ENCODE assay signal across 12 mouse cellular contexts in the genomic region with DNA sequence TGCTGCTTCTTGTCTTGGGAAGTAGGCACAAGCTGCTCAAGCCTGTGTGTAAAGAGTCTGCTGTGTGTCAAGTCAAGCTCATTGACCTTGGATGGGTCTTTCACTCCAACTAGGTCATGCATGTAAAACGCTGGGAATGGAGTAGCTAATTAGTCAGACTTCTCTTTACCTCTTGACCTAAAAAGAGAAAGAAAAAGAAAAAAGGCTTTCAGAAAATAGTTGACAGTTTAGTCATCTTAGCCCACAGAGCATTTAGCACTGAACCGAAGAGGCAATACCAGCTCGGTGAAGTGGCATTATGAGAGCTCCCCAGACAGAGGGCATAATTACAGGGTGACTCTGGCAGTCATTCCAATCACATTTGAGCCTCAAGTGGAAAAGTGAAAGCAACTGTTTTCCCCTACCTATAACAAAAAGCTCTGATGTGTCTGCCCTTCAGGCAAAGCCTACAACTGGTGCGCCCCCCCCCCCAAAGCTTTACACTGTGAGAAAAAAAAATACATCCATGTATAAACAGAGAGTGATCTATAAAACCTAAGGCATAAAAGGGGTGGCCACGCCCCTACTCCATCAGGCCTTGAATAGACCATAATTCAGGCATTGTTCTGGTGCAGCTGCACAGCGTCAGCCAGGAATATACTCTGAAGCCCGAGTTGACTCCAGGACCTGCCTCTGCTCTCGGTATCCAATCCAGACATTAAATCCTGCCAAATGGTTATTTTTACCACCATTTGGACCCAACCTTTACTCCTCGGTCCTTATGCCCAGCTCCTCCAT. TPM values are rescaled to one million over a fixed set of nuclear protein-coding genes. Genes with fewer than 3 reads are reported as not detected.
DNase-seq lines count a peak whose midpoint lies in the region; ATAC-seq and TF ChIP-seq lines count a peak whose summit lies in the region.
"Had no signal": no experiment of that assay in that cellular context is flagged by ENCODE, and none has a peak within 500 bp of the region (broad histone marks: within the 10 kb centered on the region; RNA-seq: fewer than 3 reads in every experiment).

No protein-coding gene starts in this region.

- peaks cover 18% of the 10 kb centered on the region for H3K4me1 ChIP-seq in intestine, embryonic 14.5 days (replicated peaks; ENCODE audit: control insufficient read depth, insufficient read depth, low read length)
- H3K4me1 ChIP-seq in intestine, postnatal 0 days (replicated peaks; ENCODE audit: control insufficient read depth, insufficient read depth, low read length): peaks cover 6% of the 10 kb centered on the region; the same call in 1 of the 2 replicates
- peaks cover 13% of the 10 kb centered on the region for H3K4me1 ChIP-seq in embryonic facial prominence, embryonic 14.5 days (ENCODE audit: control insufficient read depth, insufficient read depth, low read length)
- H3K4me1 ChIP-seq in intestine, embryonic 16.5 days (ENCODE audit: control insufficient read depth, insufficient read depth, low read length): peaks cover 11% of the 10 kb centered on the region

- no peak overlapping the region for H3K4me2 ChIP-seq in intestine, embryonic 14.5 days (ENCODE audit: low read length)
- no peak overlapping the region for H3K4me2 ChIP-seq in intestine, postnatal 0 days (replicated peaks; ENCODE audit: low read depth)
- H3K4me2 ChIP-seq in embryonic facial prominence, embryonic 14.5 days (ENCODE audit: low read depth, low read length): no peak overlapping the region
- no peak overlapping the region for H3K4me2 ChIP-seq in intestine, embryonic 16.5 days (ENCODE audit: low read depth, low read length)

- H3K36me3 ChIP-seq in intestine, embryonic 14.5 days (ENCODE audit: control insufficient read depth, insufficient read depth, low read length): no peaks in the 10 kb centered on the region
- H3K36me3 ChIP-seq in intestine, postnatal 0 days (ENCODE audit: control insufficient read depth, insufficient read depth): no peaks in the 10 kb centered on the region
- no peaks in the 10 kb centered on the region for H3K36me3 ChIP-seq in embryonic facial prominence, embryonic 14.5 days (ENCODE audit: control insufficient read depth, insufficient read depth, low read length)
- no peaks in the 10 kb centered on the region for H3K36me3 ChIP-seq in intestine, embryonic 16.5 days (ENCODE audit: control insufficient read depth, insufficient read depth, low read length)

- 41% methylated on average over 9 of the region's 9 CpGs for WGBS in intestine, embryonic 14.5 days
- 33% methylated on average over 9 of the region's 9 CpGs for WGBS in intestine, postnatal 0 days
- WGBS in embryonic facial prominence, embryonic 14.5 days: 47% methylated on average over 9 of the region's 9 CpGs
- 38% methylated on average over 9 of the region's 9 CpGs for WGBS in intestine, embryonic 16.5 days

- no peak overlapping the region for H3K9ac ChIP-seq in intestine, embryonic 14.5 days (ENCODE audit: low read length)
- H3K9ac ChIP-seq in intestine, postnatal 0 days (ENCODE audit: low read depth, low read length): no peak overlapping the region
- H3K9ac ChIP-seq in embryonic facial prominence, embryonic 14.5 days (ENCODE audit: low read depth, low read length): no peak overlapping the region
- no peak overlapping the region for H3K9ac ChIP-seq in intestine, embryonic 16.5 days (ENCODE audit: low read depth, low read length)

- no peak for DNase-seq in intestine, embryonic 14.5 days (ENCODE audit: low spot score)
- DNase-seq in MN1 (ENCODE audit: low spot score): peak; percentile 22
- DNase-seq in embryonic facial prominence, embryonic 14.5 days (ENCODE audit: low spot score): peak; percentile 59
- no peak for DNase-seq in thymus, postnatal 25 days
- DNase-seq in cerebellum, postnatal 14 days: no peak
- DNase-seq: cerebellum, adult 8-10 months; thymus, adult 18-20 months had no signal

- H3K9me3 ChIP-seq in intestine, embryonic 14.5 days (ENCODE audit: control insufficient read depth, low read length): no peaks in the 10 kb centered on the region
- no peaks in the 10 kb centered on the region for H3K9me3 ChIP-seq in intestine, postnatal 0 days (ENCODE audit: control insufficient read depth)
- no peaks in the 10 kb centered on the region for H3K9me3 ChIP-seq in embryonic facial prominence, embryonic 14.5 days (ENCODE audit: control insufficient read depth, low read length)
- H3K9me3 ChIP-seq in intestine, embryonic 16.5 days (ENCODE audit: control insufficient read depth, low read length): no peaks in the 10 kb centered on the region
- H3K9me3 ChIP-seq: megakaryocyte, embryonic 14.5 days had no signal

- no peaks in the 10 kb centered on the region for H3K27me3 ChIP-seq in intestine, embryonic 14.5 days (replicated peaks; ENCODE audit: control insufficient read depth, insufficient read depth, low read length)
- H3K27me3 ChIP-seq in intestine, postnatal 0 days (replicated peaks; ENCODE audit: control insufficient read depth, insufficient read depth, low read length): no peaks in the 10 kb centered on the region
- no peaks in the 10 kb centered on the region for H3K27me3 ChIP-seq in embryonic facial prominence, embryonic 14.5 days (replicated peaks; ENCODE audit: control insufficient read depth, insufficient read depth, low read length)
- no peaks in the 10 kb centered on the region for H3K27me3 ChIP-seq in intestine, embryonic 16.5 days (replicated peaks; ENCODE audit: control insufficient read depth, insufficient read depth, low read length)
- H3K27me3 ChIP-seq: CH12.LX; megakaryocyte, embryonic 14.5 days had no signal

- no peak overlapping the region for H3K4me3 ChIP-seq in intestine, embryonic 14.5 days (ENCODE audit: low read depth, low read length)
- H3K4me3 ChIP-seq in intestine, postnatal 0 days (ENCODE audit: low read depth, low read length): no peak overlapping the region
- H3K4me3 ChIP-seq in embryonic facial prominence, embryonic 14.5 days (ENCODE audit: low read depth, low read length): no peak overlapping the region
- H3K4me3 ChIP-seq in intestine, embryonic 16.5 days (ENCODE audit: low read length): no peak overlapping the region
- H3K4me3 ChIP-seq: megakaryocyte, embryonic 14.5 days had no signal

- no peak for TF ChIP-seq CTCF in intestine, postnatal 0 days (IDR thresholded peaks at IDR 0.05; ENCODE audit: low read depth)

- H3K27ac ChIP-seq in intestine, embryonic 14.5 days (ENCODE audit: low read depth): no peak overlapping the region; the same call in 1 of the 2 replicates
- H3K27ac ChIP-seq in intestine, postnatal 0 days (ENCODE audit: low read depth, low read length): no peak overlapping the region
- no peak overlapping the region for H3K27ac ChIP-seq in embryonic facial prominence, embryonic 14.5 days (replicated peaks; ENCODE audit: low read depth, low read length)
- H3K27ac ChIP-seq in intestine, embryonic 16.5 days (ENCODE audit: low read length): no peak overlapping the region

- ATAC-seq in intestine, embryonic 14.5 days (replicated peaks; ENCODE audit: low FRiP score, low TSS enrichment, low read depth): peak; percentile 36; the same call in 1 of the 2 replicates
- no peak for ATAC-seq in intestine, postnatal 0 days
- ATAC-seq in embryonic facial prominence, embryonic 14.5 days (ENCODE audit: low read depth): peak; percentile 28; the same call in 1 of the 2 replicates
- ATAC-seq in intestine, embryonic 16.5 days: peak; percentile 52; the same call in 1 of the 2 replicates
- ATAC-seq in CD4-positive, CD25-positive, alpha-beta regulatory T cell, adult 4 months: no peak

RNA-seq across cellular contexts. Expression of a gene that starts 3.5 kb away (rescaled TPM):
- 0.62 and 0.89 TPM in 2 replicates for polyA plus RNA-seq in intestine, embryonic 14.5 days (2014; fragmentation: Nextera tagmentation; extraction: Ambion mirVana)
- polyA plus RNA-seq in intestine, postnatal 0 days (2015; fragmentation: Nextera tagmentation; extraction: Ambion mirVana): 0.60 and 0.61 TPM in 2 replicates
- polyA plus RNA-seq in embryonic facial prominence, embryonic 14.5 days (2014; fragmentation: Nextera tagmentation; extraction: Ambion mirVana): 0.51 and 0.58 TPM in 2 replicates
- 0.82 and 1.2 TPM in 2 replicates for polyA plus RNA-seq in intestine, embryonic 16.5 days (2015; fragmentation: Nextera tagmentation; extraction: Ambion mirVana)
- polyA plus RNA-seq in CD4-positive, CD25-positive, alpha-beta regulatory T cell, adult 4 months (2017; shearing (Covaris generic)): 10 to 100 TPM; 17.9 to 23.2 TPM

RNA-seq across cellular contexts. Expression of a gene that starts 24.8 kb away (rescaled TPM):
- 24.0 and 25.8 TPM in 2 replicates for polyA plus RNA-seq in intestine, embryonic 14.5 days (2014; fragmentation: Nextera tagmentation; extraction: Ambion mirVana)
- 8.9 and 9.3 TPM in 2 replicates for polyA plus RNA-seq in intestine, postnatal 0 days (2015; fragmentation: Nextera tagmentation; extraction: Ambion mirVana)
- 35.9 and 37.1 TPM in 2 replicates for polyA plus RNA-seq in embryonic facial prominence, embryonic 14.5 days (2014; fragmentation: Nextera tagmentation; extraction: Ambion mirVana)
- 14.7 and 15.7 TPM in 2 replicates for polyA plus RNA-seq in intestine, embryonic 16.5 days (2015; fragmentation: Nextera tagmentation; extraction: Ambion mirVana)
- 1 to 10 TPM; 5.9 to 6.1 TPM for polyA plus RNA-seq in CD4-positive, CD25-positive, alpha-beta regulatory T cell, adult 4 months (2017; shearing (Covaris generic))

Comparison
In these comparisons a context has a peak if more than half of its experiments do, and no peak if none do; other contexts are left out.
1. ATAC-seq: peak in intestine, embryonic 14.5 days (single experiment), embryonic facial prominence, embryonic 14.5 days (single experiment) and intestine, embryonic 16.5 days (single experiment); none in intestine, postnatal 0 days (single experiment) and CD4-positive, CD25-positive, alpha-beta regulatory T cell, adult 4 months (single experiment).
2. DNase-seq: peak in MN1 (single experiment) and embryonic facial prominence, embryonic 14.5 days (single experiment); none in intestine, embryonic 14.5 days (single experiment), thymus, postnatal 25 days (single experiment) and cerebellum, postnatal 14 days (0 of 2).